Mouse (Mus musculus) frontal cortex, adult 2 months (tissue): Measurements from ENCODE around the gene Tiam2. TPM values are rescaled to one million over a fixed set of nuclear protein-coding genes. Genes with fewer than 3 reads are reported as not detected.

Source experiments
- DNase-seq, 2 experiments: peaks; one replicate each; pipeline ENCODE4 v3.0.0; 2022; ENCODE audit warnings: low spot score in 1 of 2; ENCODE audit errors: extremely low spot score in 1 of 2
- polyA plus RNA-seq: library from polyadenylated mRNA; depleted of rRNA; stranded (reverse); fragments of >200 nt; gene quantifications from 2 replicates; pipeline ENCODE4 v1.2.3, GENCODE M21; 2012; rRNA removed

Tiam2 gene
- 126 and 143 TPM in 2 replicates for polyA plus RNA-seq

DNA sequence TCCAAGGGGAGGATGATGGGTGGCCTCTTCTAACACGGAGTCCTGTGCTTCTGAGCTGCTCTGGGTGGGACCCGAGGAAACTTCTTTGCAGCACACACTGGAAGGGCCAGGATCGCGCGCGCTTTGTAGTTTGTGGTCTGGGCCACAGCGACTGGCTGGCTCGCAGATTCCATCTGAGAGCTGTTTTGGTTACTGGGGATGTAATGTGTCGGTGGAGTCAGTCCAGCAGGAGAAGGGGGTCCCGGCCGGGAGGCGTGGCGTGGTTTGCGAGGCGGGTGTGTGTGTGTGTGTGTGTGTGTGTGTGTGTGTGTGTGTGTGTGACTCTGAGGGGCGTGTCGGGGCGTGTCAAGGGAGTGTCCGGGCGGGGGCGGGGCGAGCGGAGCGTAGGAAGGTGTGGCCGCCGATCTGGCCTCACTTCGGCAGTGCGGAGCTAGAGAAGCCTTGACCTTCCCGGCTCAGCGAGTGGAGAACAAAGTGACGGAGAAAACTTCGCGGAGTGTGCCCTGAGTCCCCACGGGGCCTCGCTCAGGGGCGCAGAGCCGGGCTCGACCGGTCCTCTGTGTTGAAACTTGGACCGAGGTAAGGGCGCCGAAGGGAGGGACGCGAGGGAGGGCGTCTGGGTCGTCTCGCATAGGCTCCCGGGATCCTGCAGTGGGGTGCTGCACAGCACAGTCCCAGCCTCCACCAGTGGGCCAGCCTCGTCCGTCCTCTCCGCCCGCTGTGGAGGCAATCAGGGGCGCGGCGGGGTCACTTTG, at the start of gene Tiam2:
Tiam2 (plus strand) TSS at position 426 of the 755 bp plus-strand sequence.
- DNase-seq, result no peak

DNA sequence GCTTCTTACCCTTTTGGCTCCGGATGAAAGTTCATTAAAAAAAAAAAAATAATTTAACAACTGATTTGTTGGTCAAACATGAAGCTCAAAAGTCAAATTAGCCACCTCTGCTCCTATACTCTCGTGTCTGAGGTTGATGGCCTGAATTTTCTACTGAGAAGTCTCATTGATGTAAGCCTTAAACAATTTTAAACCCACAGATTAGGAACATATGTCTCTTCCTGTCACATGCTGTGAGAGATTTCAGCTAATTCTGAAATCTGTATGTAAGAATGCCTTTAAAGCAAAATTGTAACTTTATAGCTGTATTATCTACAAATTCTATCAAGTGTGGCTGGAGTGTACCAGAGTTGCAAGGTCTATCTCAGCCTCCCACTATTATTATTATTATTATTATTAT, 46.1 kb upstream of the Tiam2 start:
- no peak for DNase-seq

DNA sequence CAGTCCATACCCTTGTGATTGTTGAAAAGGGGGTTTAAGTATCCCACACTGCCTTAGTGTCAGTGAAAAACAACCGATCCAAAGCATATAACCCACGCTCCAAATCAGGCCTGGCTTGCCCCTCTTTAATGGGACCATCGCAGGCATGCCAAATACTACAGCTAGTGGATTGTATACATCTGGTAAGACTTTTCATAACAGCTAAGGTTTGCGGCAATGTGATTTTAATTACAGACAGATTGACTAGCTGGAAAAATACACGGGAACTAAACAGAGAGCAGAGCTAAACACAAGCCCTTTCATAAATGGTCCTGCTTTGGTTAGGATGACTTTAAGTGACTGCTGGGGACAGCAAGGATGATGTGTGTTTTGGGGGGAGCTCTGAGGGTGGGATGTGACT, 44.4 kb upstream of the Tiam2 start:
- no peak for DNase-seq

DNA sequence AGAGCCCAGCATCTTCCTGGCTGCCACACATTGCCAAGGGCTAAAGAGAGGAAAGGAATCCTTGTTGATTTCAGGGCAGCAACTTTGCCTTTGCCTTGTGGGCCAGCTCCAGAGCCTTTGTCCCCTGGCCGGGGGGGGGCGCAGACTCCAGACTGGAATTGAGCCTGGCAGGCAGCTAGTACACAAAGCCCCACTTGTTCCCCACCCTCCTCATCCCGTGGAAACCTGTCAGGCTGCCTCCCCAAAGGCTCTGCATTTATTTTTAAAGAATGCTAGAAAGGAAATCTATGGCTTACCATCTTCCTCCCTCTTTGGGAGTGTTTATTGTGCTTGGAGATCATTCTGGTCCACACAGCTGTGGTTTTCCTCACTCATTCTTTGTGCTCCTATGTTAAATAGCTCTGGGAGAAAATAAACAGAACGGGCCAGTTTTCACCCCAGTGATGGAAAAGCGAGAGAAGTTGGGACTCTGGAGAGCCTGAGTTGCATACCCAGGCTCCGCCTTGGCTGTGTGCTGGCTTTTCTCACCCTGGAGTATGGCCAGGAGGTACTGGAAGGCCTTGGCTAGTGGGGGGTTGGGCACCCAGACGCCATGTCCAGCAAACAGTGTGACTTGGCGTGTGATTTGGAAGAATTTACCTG, 41.2 kb upstream of the Tiam2 start:
- DNase-seq, result peak in 1 of 2 experiments; percentile 36

DNA sequence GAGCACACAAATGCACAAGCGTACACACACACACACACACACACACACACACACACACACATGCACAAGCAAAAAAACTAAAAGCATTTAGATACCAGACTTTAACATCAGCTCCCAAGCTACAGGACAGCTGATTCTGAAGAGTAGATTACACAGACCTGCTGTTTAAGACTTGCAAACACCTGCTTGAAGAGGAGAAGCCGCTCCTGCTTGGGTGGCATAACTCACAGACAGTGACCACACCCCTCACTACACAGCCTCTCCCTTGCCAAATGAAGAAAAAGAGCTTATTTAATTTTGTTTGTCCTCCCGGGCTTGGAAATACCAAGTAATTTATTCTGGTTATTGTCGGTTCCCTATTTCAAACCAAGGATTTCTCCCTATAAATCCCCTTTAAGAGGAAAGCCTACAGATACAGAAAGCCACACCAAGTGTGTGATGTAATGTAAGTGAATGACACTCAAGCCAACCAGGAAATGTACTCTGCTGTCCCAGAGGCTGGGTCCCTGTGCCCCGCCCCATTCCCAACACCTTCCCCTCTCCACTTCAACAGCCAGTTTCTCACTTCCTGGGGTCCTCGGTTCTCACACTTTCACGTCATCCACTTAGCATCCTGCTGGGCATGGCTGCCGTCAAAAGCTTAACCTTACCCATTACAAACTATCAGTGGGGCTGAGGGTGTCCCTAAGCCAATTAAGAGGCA, 40.1 kb upstream of the Tiam2 start:
- DNase-seq, result no peak

DNA sequence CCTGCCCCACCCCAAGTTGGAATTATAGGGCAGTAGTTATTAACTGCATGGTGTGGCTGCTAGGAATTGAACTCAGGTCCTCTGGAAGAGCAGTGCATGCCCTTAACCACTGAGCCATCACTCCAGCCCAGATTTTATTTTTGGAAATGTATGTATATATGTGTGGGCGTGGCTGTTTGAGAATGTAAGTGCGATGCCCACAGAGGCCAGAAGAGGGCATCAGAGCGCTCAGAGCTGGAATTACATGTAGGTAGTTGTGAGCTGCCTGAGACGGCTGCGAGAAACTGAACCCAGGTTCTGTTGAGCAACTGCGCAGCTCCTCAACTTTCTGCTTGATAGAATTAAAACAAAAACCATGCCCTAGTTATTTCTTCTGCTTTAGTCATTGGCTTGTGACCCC, 38.0 kb upstream of the Tiam2 start:
- DNase-seq, result peak in 1 of 2 experiments; percentile 82

DNA sequence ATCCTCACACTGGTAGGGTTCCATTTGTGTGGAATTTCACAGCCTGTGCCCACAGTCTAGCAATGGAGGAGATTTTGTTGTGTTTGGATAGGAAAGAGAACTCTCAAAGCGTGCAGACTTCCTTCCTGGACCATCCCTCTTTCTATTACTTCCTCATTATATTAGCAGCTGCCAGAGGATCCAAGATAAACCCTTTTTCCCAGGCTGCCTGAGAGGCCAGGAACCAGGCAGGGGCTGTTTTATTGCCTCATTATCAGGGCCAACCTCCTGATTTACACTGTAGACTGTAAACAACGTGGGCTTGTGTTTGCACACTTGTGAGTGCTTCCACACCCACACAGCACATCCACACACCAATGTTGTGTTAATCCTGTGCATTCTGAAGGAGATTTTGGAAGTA, 31.3 kb upstream of the Tiam2 start:
- DNase-seq, result no peak

DNA sequence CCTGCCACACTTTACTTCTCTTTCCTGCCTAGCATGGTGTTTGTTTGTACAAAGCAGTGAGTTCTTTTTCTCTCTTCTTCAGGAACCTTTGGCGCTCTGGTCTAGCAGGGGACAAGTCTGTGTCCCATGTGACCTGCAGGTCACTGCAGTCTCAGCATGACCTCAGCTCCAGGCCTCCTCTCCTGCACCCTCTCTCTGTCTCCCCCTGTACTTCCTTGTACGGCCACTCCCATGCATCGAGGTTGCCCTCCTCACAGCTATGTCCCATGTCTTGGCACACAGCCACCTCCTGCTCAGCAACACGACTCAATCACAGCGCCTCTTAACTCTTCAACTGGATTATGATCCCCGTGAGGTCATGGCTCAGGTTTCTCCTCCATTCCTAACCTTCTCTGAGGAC, 26.9 kb upstream of the Tiam2 start:
- no peak for DNase-seq

DNA sequence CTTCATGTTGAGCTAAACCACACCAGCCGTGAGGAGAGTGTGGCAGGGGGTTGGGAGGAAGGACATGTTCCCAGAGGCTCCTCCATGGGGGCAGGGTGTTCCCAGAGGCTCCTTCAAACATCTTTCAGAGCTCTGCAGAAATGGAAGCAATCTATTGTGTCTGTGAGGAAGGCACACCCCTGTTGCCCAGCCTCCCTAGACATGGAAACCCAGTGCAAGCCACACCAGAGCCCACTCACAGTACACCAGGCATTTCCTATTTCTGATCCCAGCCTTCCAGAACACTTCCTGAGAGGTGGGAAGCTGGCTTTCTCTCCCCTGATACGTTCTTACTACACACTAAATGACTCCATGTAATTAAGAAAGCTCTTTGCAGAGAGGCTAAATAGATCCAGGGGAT, 20.4 kb upstream of the Tiam2 start:
- DNase-seq, result no peak

DNA sequence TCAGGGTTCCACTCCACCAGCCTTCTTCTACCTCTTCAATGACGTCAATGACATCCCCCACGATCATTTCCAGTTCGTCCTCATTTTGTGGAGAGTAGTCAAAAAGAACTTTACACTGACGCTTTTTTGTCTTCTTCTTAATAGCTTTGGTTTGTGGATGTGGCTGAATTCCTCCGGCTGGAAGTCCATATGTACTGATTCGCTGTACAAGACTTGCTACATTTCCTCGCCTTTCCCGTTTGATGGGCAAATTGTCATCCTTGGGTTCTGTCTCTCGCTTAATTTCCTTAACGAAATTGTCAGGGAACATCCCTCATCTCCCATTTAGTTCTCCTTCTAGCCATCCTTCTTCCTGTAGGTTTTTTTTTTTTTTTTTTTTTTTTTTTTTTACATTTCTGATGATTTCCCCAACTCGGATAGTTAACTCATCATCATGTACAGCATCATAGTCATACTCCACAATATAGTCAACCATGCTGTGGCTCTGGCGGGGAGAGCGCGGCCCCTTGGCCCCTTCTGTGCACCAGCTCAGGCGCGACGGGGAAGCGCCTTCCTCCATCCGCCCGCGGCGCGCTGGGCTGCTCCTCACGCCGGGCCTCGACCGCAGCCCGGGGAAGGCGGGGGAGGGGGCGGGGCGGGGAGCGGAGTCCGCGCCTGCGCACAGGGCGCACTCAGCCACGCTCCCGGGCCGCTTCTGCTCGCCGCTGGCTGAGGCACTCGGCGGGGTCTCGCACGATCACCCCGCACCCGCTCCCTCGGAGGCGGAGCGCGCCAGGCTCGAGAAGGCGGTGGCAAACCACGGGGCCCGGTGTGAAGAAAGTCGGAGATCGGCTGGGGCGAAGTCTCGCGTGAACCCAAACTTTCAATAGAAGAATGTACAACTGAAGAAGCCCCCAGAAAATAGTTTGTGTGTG, 12.4 kb upstream of the Tiam2 start:
- peak in 1 of 2 experiments; percentile 57 for DNase-seq

DNA sequence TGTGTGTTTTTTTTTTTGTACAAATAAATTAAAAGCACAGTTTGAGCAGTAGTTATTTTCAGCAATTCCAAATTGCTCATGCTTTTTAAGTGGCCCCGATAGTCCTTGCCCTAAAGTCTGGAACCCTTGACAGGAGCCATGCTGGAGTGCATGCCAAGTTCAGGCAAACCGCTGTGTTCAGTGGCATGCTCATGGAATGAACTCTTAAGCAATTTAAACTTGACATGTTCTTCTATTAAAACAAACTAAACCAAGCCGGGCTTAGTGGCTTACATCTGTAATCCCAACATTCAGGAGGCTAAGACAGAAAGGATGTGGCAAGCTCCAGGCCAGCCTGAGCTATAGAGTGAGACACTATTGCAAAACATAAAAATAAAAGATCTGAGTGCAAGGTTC, 11.8 kb upstream of the Tiam2 start:
- no peak for DNase-seq

DNA sequence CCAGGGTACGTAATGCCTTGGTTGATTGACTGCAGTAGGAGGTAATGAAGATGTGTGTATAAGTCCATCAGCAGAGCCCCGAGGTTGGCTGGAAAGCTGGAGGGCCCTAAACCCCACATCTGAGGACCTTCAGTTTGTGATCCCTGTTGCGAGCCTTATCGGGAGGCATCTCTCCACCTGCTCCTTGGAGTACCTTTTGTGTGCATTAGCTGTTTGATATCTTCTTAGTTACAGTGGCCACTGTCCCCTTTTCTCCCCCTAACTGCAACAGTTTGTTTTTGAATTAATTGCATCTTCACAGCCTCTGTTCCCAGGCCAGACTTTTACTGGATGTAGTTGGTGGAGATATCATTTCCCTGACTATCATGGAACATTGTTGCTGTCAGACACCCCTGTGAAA, 10.8 kb upstream of the Tiam2 start:
- DNase-seq, result no peak

DNA sequence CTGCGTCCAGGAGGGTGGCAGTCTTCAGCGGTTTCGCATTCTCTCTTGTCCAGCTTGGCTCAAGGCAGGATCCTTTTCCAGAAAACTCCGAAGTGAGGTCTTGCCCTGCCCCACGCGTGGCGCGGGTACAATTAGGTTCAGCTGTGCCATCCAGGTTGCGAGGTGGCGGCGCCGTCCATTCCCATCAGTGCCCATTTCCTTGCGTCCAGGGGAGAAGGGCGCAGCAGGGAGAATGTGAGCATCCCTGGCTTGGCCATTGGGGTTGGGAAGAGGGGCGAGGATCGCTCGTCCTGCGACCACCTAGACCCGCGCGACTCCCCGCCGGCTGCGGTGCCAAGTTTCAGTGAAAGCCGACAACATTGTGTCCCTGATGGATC, 518 bp downstream of the Tiam2 start:
- DNase-seq, result no peak

DNA sequence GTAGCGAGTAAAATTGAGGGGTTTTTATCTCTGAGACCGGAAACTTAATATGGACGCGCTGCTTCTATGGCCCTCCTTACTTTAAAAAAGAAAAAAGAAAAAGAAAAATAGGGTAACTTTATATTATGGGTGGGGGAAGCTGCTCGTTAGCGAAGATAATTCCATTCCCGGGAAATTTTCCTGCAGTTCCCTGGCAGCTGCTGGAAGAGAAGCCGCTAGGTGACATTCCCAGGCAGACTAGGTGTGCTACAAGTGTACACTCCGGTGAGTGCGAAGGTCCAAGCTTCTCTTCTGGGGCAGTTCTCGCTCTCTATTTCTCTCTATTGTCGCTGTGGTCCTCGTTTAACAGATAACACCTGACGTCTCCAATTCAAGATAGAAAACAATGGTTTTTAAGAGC, 962 bp downstream of the Tiam2 start:
- no peak for DNase-seq

DNA sequence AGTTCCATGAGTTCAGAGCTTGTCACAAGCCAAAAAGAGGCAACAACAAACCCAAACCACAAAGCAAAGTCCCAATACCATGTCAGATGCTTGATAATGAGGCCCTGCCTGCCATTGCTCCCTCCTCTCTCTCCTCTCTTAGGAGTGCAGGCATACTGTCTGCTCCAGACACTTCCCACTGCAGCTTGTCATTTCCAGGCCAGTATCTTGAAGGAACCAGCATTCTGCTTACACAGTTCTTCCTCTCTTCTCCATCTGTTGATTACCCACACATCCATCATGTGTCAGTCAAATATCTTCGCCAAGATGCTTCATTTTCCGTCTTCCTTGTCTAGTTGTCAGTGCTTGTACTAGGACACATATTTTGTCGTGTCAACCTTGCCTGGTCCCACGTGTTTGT, 2.4 kb downstream of the Tiam2 start:
- no peak for DNase-seq

DNA sequence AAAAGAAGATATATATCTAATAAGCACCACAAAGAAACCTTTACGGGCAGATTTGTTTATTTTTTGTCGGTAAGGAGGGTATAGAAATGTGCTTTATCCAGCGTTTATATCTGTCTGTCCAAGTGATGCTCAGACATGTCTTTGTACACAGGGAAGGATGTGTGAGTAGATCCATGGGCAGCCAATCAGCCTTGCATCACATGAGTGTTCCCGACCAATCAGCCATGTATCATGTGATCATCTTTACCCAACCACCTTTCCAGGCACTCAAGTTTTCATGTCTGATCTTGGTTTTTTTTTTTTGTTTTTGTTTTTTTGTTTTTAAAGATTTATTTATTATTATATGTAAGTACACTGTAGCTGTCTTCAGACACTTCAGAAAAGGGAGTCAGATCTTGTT, 3.1 kb downstream of the Tiam2 start:
- no peak for DNase-seq

DNA sequence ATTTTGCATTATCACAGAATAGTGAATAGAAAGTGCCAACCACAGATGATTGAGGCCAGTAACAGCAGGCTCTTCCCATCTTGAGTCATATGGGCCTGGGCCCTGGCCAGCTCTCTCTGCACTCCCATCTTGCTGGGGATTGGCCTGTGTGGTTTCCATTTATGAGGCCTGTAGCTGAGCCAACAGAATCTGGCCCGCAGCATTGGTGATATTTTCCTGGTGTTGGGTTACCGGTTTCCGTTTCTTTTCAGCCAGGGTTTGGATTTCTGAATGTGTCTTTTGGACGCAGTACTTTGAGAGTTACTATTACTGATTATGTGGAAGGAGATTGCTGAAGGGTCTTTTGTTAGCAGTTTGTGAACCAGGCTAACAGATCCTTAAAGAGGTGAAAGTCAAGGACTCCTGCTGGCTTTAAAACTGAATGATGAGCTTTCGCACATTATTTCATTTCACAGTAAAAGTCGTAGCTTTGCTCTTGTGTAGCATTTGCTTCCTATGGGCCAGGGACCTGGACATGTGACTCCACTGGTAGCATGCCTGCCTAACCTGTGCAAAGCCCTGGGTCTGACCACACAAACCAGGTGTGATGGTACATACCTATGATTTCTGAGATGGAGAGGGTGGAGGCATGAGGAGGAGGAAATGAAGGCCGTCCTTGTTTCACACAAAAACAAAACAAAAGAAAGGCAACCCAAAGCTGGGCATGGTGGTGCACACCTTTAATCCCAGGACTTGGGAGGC, 5.5 kb downstream of the Tiam2 start:
- DNase-seq, result peak in 1 of 2 experiments; percentile 27

DNA sequence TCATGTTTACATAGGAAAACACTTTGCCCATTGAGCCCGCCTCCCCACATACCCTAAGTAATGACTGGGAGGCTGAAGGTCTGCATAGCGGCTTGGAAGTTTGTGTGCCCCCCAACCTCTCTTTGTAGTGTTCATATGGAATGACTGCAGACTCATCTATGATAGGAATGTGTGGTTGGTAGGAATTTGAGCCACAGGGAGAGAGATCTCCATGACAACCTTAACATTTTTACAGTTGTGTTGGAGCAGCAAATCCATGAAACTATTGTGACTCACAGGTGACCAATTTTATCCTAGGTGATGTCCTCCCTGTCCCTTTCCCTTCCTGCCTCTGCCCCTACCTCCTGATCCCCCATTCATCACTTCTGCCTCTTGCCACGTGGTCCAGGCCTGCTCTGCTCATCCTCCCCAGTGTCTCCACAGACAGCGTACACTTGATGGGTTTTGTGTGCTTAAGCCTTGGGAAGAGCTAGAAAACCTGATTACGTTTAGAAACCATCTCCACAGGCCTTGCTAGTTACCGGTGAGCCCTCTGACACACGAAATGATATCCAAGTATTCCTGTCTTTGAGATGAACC, 9.9 kb downstream of the Tiam2 start:
- DNase-seq, result no peak

DNA sequence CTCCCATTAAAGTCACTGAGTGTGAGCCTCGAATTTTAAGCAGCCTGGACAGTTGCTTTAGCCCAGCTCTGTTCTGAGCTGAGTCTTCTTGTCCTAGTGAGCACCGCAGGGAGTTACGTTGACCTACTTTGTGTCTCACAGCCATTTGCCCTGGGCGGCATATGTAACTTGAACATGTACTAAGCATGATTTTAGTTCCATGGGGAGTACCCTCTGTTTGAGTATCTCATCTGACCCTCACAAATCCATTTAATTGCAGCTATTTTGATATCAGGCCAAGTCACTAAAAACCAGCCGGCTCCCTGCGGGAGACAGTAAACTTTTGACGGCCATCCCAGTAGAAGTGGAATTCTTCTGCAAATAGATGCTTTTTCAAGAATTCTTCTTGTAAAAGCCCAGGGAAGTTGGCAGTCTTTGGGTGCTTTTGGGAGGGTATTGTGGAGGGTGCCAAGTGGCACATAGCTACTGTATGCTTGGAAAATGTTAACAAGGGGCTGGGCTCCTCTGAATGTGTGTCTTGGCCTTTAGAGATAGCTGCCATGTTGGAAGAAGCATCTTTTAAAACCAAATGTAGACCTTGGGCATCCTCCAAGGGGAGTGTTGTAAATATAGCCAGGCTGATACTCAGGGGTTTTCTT, 10.6 kb downstream of the Tiam2 start:
- DNase-seq, result no peak
